Mouse (Mus musculus) hindlimb bud, embryonic 11.5 days (tissue): ENCODE measurements around the gene Prps1l3.

ENCODE experiments used
- DNase-seq: peaks from one replicate; pipeline ENCODE4 v3.0.0-alpha.2; 2012; ENCODE audit warnings: low read depth, low spot score; ENCODE audit errors: extremely low spot score

The Prps1l3 gene

GRCm38 (mm10) chr12:57233386-57233785, 3.2 kb downstream of the Prps1l3 start:
- no peak for DNase-seq

GRCm38 (mm10) chr12:57243671-57244495, 13.7 kb downstream of the Prps1l3 start:
- DNase-seq, result no peak

GRCm38 (mm10) chr12:57258572-57258971, 28.4 kb downstream of the Prps1l3 start:
- no peak for DNase-seq

GRCm38 (mm10) chr12:57275456-57275855, 45.2 kb downstream of the Prps1l3 start:
- DNase-seq, result no peak

- DNase-seq, result peak; percentile 26
These were observed 51.2 kb downstream of the Prps1l3 start for GRCm38 (mm10) chr12:57281155-57282114.

GRCm38 (mm10) chr12:57285303-57286059, 55.3 kb downstream of the Prps1l3 start:
- DNase-seq, result no peak
